Mouse (Mus musculus) MEL (cell line): ENCODE data around the gene Ttc25. TPM values are rescaled to one million over a fixed set of nuclear protein-coding genes. Genes with fewer than 3 reads are reported as not detected.

Experiments used
- DNase-seq: peaks from one replicate; pipeline ENCODE4 v3.0.0; 2011; ENCODE audit warnings: low read depth, low spot score
- H3K27ac ChIP-seq: 2 replicates; pipeline ENCODE4 v1.5.1; 2012; ENCODE audit warnings: low read depth, mild to moderate bottlenecking, control low read depth, low read length, moderate library complexity; ENCODE audit not compliant: control insufficient read depth
- H3K27me3 ChIP-seq, 2 experiments: fragments of 150-350 bp in 1 of 2; sonication (generic) in 1 of 2; 2 replicates each; pipeline ENCODE4 v1.6.1; 2012; ENCODE audit warnings: low read length in 2 of 2, mild to moderate bottlenecking in 2 of 2, improper control_type of control experiment in 1 of 2, moderate library complexity in 1 of 2; ENCODE audit not compliant: insufficient read depth in 2 of 2, control insufficient read depth in 1 of 2
- H3K36me3 ChIP-seq, 2 experiments: 2 replicates each; pipeline ENCODE4 v1.6.1; 2012 to 2014; ENCODE audit warnings: low read length in 2 of 2, improper control_type of control experiment in 1 of 2, inconsistent platforms in 1 of 2, mild to moderate bottlenecking in 1 of 2; ENCODE audit not compliant: insufficient read depth in 2 of 2, control insufficient read depth in 1 of 2
- H3K4me1 ChIP-seq, 2 experiments: fragments of 150-350 bp in 1 of 2; sonication (generic) in 1 of 2; 2 replicates each; pipeline ENCODE4 v1.6.1; 2012; ENCODE audit warnings: low read length in 2 of 2, improper control_type of control experiment in 1 of 2, mild to moderate bottlenecking in 1 of 2; ENCODE audit not compliant: insufficient read depth in 2 of 2, control insufficient read depth in 1 of 2
- H3K4me3 ChIP-seq, 2 experiments: fragments of 150-350 bp in 1 of 2; sonication (generic) in 1 of 2; 2 replicates each; pipeline ENCODE4 v1.5.1; 2012; ENCODE audit warnings: low read depth in 2 of 2, low read length in 2 of 2, mild to moderate bottlenecking in 2 of 2, moderate library complexity in 2 of 2, control low read depth in 1 of 2, improper control_type of control experiment in 1 of 2; ENCODE audit not compliant: control insufficient read depth in 1 of 2, insufficient read depth in 1 of 2
- H3K79me2 ChIP-seq: 2 replicates; pipeline ENCODE4 v1.6.1; 2012; ENCODE audit warnings: mild to moderate bottlenecking, low read length, moderate library complexity; ENCODE audit not compliant: control insufficient read depth, poor library complexity, insufficient read depth
- H3K9ac ChIP-seq: 2 replicates; pipeline ENCODE4 v1.6.1; 2012; ENCODE audit warnings: low read depth, mild to moderate bottlenecking, control low read depth, low read length, moderate library complexity; ENCODE audit not compliant: control insufficient read depth, poor library complexity, severe bottlenecking
- H3K9me3 ChIP-seq: fragments of 150-350 bp; sonication (generic); replicated peaks from 2 replicates; pipeline ENCODE4 v1.6.1; 2012; ENCODE audit warnings: mild to moderate bottlenecking, low read length, improper control_type of control experiment, moderate library complexity; ENCODE audit not compliant: insufficient read depth
- BHLHE40 ChIP-seq: IDR thresholded peaks from 2 replicates; pipeline ENCODE4 v1.6.1; 2012; ENCODE audit warnings: low read depth, mild to moderate bottlenecking, inconsistent platforms, low read length, improper control_type of control experiment, borderline replicate concordance
- CTCF ChIP-seq, 3 experiments: IDR thresholded peaks in 2 of 3; conservative IDR thresholded peaks in 1 of 3; 2 replicates each; pipeline ENCODE4 v1.5.1; 2011 to 2012; ENCODE audit warnings: low read length in 3 of 3, low read depth in 2 of 3, mild to moderate bottlenecking in 2 of 3, improper control_type of control experiment in 1 of 3, inconsistent platforms in 1 of 3, mixed read lengths in 1 of 3, moderate library complexity in 1 of 3; ENCODE audit not compliant: control insufficient read depth in 1 of 3, insufficient read depth in 1 of 3, poor library complexity in 1 of 3, severe bottlenecking in 1 of 3
- E2F4 ChIP-seq: IDR thresholded peaks from 2 replicates; pipeline ENCODE4 v1.6.1; 2011; ENCODE audit warnings: low read depth, low read length, improper control_type of control experiment, borderline replicate concordance
- ELF1 ChIP-seq: IDR thresholded peaks from 2 replicates; pipeline ENCODE4 v1.6.1; 2014; ENCODE audit warnings: low read depth, mild to moderate bottlenecking, inconsistent platforms, low read length, improper control_type of control experiment, moderate library complexity
- EP300 ChIP-seq, 2 experiments: IDR thresholded peaks; 2 replicates each; pipeline ENCODE4 v1.6.1; 2011; ENCODE audit warnings: improper control_type of control experiment in 2 of 2, low read length in 2 of 2, low read depth in 1 of 2, mild to moderate bottlenecking in 1 of 2
- ETS1 ChIP-seq: IDR thresholded peaks from 2 replicates; pipeline ENCODE4 v1.6.1; 2012; ENCODE audit warnings: low read depth, mild to moderate bottlenecking, inconsistent platforms, low read length, improper control_type of control experiment, moderate library complexity
- GABPA ChIP-seq: IDR thresholded peaks from 2 replicates; pipeline ENCODE4 v1.6.1; 2012; ENCODE audit warnings: low read depth, mild to moderate bottlenecking, inconsistent platforms, low read length, improper control_type of control experiment, moderate library complexity
- HCFC1 ChIP-seq: IDR thresholded peaks from 2 replicates; pipeline ENCODE4 v1.6.1; 2012; ENCODE audit warnings: low read depth, mild to moderate bottlenecking, inconsistent platforms, low read length, improper control_type of control experiment, moderate library complexity
- JUND ChIP-seq: IDR thresholded peaks from 2 replicates; pipeline ENCODE4 v1.6.1; 2011; ENCODE audit warnings: low read depth, mild to moderate bottlenecking, improper control_type of control experiment, low read length
- KAT2A ChIP-seq: conservative IDR thresholded peaks from 2 replicates; pipeline ENCODE4 v1.6.1; 2012; ENCODE audit warnings: low read depth, low read length, improper control_type of control experiment, inconsistent platforms
- MAFK ChIP-seq: IDR thresholded peaks from 2 replicates; pipeline ENCODE4 v1.6.1; 2011; ENCODE audit warnings: low read depth, mild to moderate bottlenecking, low read length, improper control_type of control experiment, borderline replicate concordance
- MAX ChIP-seq: IDR thresholded peaks from 2 replicates; pipeline ENCODE4 v1.6.1; 2011; ENCODE audit warnings: low read length, improper control_type of control experiment
- MAZ ChIP-seq: IDR thresholded peaks from 2 replicates; pipeline ENCODE4 v1.6.1; 2012; ENCODE audit warnings: low read depth, mild to moderate bottlenecking, inconsistent platforms, low read length, improper control_type of control experiment
- MEF2A ChIP-seq: IDR thresholded peaks from 2 replicates; pipeline ENCODE4 v1.6.1; 2014; ENCODE audit warnings: low read depth, mild to moderate bottlenecking, inconsistent platforms, low read length, improper control_type of control experiment; ENCODE audit not compliant: poor library complexity, insufficient replicate concordance, severe bottlenecking; ENCODE audit errors: extremely low read depth
- MXI1 ChIP-seq: IDR thresholded peaks from 2 replicates; pipeline ENCODE4 v1.6.1; 2011; ENCODE audit warnings: mild to moderate bottlenecking, low read depth, low read length, improper control_type of control experiment
- MYB ChIP-seq: IDR thresholded peaks from 2 replicates; pipeline ENCODE4 v1.6.1; 2011; ENCODE audit warnings: mild to moderate bottlenecking, low read depth, low read length, improper control_type of control experiment
- MYC ChIP-seq: IDR thresholded peaks from 2 replicates; pipeline ENCODE4 v1.6.1; 2011; ENCODE audit warnings: low read depth, mild to moderate bottlenecking, low read length, improper control_type of control experiment, moderate library complexity
- NRF1 ChIP-seq: IDR thresholded peaks from 2 replicates; pipeline ENCODE4 v1.6.1; 2014; ENCODE audit warnings: low read depth, mild to moderate bottlenecking, inconsistent platforms, low read length, improper control_type of control experiment, moderate library complexity; ENCODE audit not compliant: poor library complexity, insufficient read depth, severe bottlenecking
- POLR2A ChIP-seq, 2 experiments: IDR thresholded peaks; 2 replicates each; pipeline ENCODE4 v1.6.1; 2011 to 2012; ENCODE audit warnings: low read length in 2 of 2, mild to moderate bottlenecking in 2 of 2, control low read depth in 1 of 2, improper control_type of control experiment in 1 of 2, low read depth in 1 of 2, moderate library complexity in 1 of 2; ENCODE audit not compliant: control insufficient read depth in 1 of 2, insufficient read depth in 1 of 2, poor library complexity in 1 of 2
- POLR2AphosphoS2 ChIP-seq: IDR thresholded peaks from 2 replicates; pipeline ENCODE4 v1.6.1; 2011; ENCODE audit warnings: low read length, improper control_type of control experiment
- POLR2AphosphoS5 ChIP-seq: IDR thresholded peaks from 2 replicates; pipeline ENCODE4 v1.6.1; 2012; ENCODE audit warnings: low read depth, borderline replicate concordance, mild to moderate bottlenecking, inconsistent platforms, low read length, moderate library complexity, mixed read lengths
- RAD21 ChIP-seq: IDR thresholded peaks from 2 replicates; pipeline ENCODE4 v1.6.1; 2011; ENCODE audit warnings: mild to moderate bottlenecking, low read depth, low read length, improper control_type of control experiment
- RCOR1 ChIP-seq: IDR thresholded peaks from 2 replicates; pipeline ENCODE4 v1.6.1; 2012; ENCODE audit warnings: low read depth, mild to moderate bottlenecking, inconsistent platforms, low read length, improper control_type of control experiment
- SIN3A ChIP-seq: IDR thresholded peaks from 2 replicates; pipeline ENCODE4 v1.6.1; 2012; ENCODE audit warnings: low read length, improper control_type of control experiment, inconsistent platforms
- SMC3 ChIP-seq: IDR thresholded peaks from 2 replicates; pipeline ENCODE4 v1.6.1; 2011; ENCODE audit warnings: low read depth, low read length, improper control_type of control experiment
- TCF12 ChIP-seq: IDR thresholded peaks from 2 replicates; pipeline ENCODE4 v1.6.1; 2014; ENCODE audit warnings: low read depth, mild to moderate bottlenecking, inconsistent platforms, low read length, improper control_type of control experiment, moderate library complexity
- USF1 ChIP-seq: IDR thresholded peaks from 2 replicates; pipeline ENCODE4 v1.6.1; 2014; ENCODE audit warnings: low read depth, mild to moderate bottlenecking, inconsistent platforms, low read length, improper control_type of control experiment, moderate library complexity
- ZC3H11A ChIP-seq: IDR thresholded peaks from 2 replicates; pipeline ENCODE4 v1.6.1; 2012; ENCODE audit warnings: low read depth, mild to moderate bottlenecking, inconsistent platforms, low read length, improper control_type of control experiment
- ZKSCAN1 ChIP-seq: IDR thresholded peaks from 2 replicates; pipeline ENCODE4 v1.6.1; 2012; ENCODE audit warnings: low read depth, mild to moderate bottlenecking, inconsistent platforms, low read length, improper control_type of control experiment, moderate library complexity
- ZMIZ1 ChIP-seq: IDR thresholded peaks from 2 replicates; pipeline ENCODE4 v1.6.1; 2012; ENCODE audit warnings: low read depth, mild to moderate bottlenecking, inconsistent platforms, low read length, improper control_type of control experiment, moderate library complexity
- ZNF384 ChIP-seq: IDR thresholded peaks from 2 replicates; pipeline ENCODE4 v1.6.1; 2012; ENCODE audit warnings: low read depth, mild to moderate bottlenecking, inconsistent platforms, low read length, improper control_type of control experiment
- polyA plus RNA-seq, 2 experiments: library from polyadenylated mRNA; stranded (reverse) in 1 of 2; unstranded in 1 of 2; fragments of >175 nt in 1 of 2; fragments of >200 nt in 1 of 2; gene quantifications; 2 replicates each; pipeline versions ENCODE4 v1.2.1 to v1.2.4; 2012; ENCODE audit warnings: low replicate concordance in 2 of 2, low read depth in 1 of 2; ENCODE audit not compliant: insufficient read length in 2 of 2, insufficient read depth in 1 of 2, missing spikeins in 1 of 2
- total RNA-seq: library from RNA; depleted of rRNA; stranded (reverse); fragments of 300-350 nt; gene quantifications from 2 replicates; pipeline ENCODE4 v1.2.3, GENCODE M21; 2012

The Ttc25 gene
- total and polyA plus RNA-seq, 3 experiments, result 0.46 to 0.92 TPM; not detected in 1

DNA sequence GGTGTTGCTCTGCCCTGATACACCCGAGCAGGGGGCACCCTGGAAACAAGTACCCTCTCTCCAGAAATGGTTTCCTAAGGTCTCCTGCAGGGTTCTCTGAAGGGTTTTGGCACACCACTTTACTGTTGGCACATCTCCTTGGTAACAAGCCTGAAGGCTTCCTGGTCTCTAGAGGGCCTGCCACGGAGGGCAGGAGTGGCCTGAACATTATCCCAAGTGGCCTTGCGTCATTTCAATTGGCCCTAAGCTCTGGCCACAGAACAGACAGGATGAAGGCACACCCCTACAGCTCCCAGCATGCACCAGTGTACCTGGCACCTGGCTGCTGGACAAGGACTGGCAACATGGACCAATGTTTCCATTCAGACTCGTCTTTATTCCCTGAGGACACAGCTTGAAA lies 7.4 kb downstream of the Ttc25 start:
- H3K4me1 ChIP-seq, result peaks cover 10 to 29% of the 10 kb centered on the region in 2 experiments
- no peaks in the 10 kb centered on the region for H3K9me3 ChIP-seq
- no peak overlapping the region for H3K27ac ChIP-seq
- H3K27me3 ChIP-seq, result no peaks in the 10 kb centered on the region
- no peak overlapping the region for H3K9ac ChIP-seq
- peaks cover 0 to 16% of the 10 kb centered on the region in 2 experiments; a peak in 2 of 4 replicates for H3K36me3 ChIP-seq
- no peak overlapping the region for H3K4me3 ChIP-seq
- no peaks in the 10 kb centered on the region for H3K79me2 ChIP-seq
- no peak for TF ChIP-seq HCFC1
- no peak for TF ChIP-seq ELF1
- no peak for TF ChIP-seq MAFK
- TF ChIP-seq TCF12, result no peak
- TF ChIP-seq, all 39 proteins: peak for 0
- no peak for DNase-seq

DNA sequence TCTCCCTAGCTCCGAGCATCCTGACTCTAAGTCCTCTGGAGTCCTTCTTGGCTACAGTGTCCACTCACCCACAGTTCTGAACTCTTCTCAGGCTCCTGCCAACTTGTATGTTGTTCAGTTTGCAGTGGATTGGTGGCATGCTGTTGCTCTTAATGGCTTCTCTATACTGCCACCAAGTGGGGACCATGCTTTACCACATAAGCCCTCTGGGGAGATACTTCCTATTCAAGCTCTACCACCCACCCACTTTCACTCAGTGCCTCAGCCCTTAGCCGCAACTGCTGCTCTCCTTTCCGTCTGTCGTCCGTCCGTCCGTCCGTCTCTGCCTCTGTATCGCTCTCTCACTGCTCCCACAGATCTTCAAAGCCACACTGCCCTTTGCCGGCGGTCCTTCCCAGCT lies 10.2 kb downstream of the Ttc25 start:
- Histone ChIP-seq H3K9me3 (no peaks in the 10 kb centered on the region), H3K4me1 (peaks cover 0 to 6% of the 10 kb centered on the region in 2 experiments; a peak in 1 of 4 replicates), H3K79me2 (no peaks in the 10 kb centered on the region), H3K27me3 (no peaks in the 10 kb centered on the region), H3K4me3 (peak overlapping the region; percentile 64 to 72), H3K36me3 (no peaks in the 10 kb centered on the region), H3K27ac (no peak overlapping the region), H3K9ac (peak overlapping the region; percentile 71)
- peak; percentile 96 for DNase-seq
- 0 out of 2 replicates have a peak, but pooled peaks have one; percentile 24 for TF ChIP-seq ETS1
- peak in 1 of 2 experiments; percentile 15; a peak in 1 of 4 replicates for TF ChIP-seq EP300 (IDR thresholded peaks at IDR 0.05; ENCODE audit: low read depth in 1 of 2, low read length in 2 of 2)
- TF ChIP-seq RCOR1, result peak; percentile 42; the same call in 1 of the 2 replicates
- peak; percentile 88 for TF ChIP-seq SIN3A
- TF ChIP-seq KAT2A, result no peak
- no peak for TF ChIP-seq POLR2A (IDR thresholded peaks at IDR 0.05; ENCODE audit: control insufficient read depth in 1 of 2, insufficient read depth in 1 of 2, low read depth in 1 of 2, low read length in 2 of 2, poor library complexity in 1 of 2)
- no peak for TF ChIP-seq BHLHE40
- TF ChIP-seq POLR2AphosphoS5, result no peak
- peak; percentile 97 for TF ChIP-seq SMC3
- TF ChIP-seq ZC3H11A, result peak; percentile 89
- TF ChIP-seq RAD21, result peak; percentile 89
- TF ChIP-seq MEF2A, result no peak
- TF ChIP-seq ELF1, result peak; percentile 70
- TF ChIP-seq E2F4, result no peak
- peak; percentile 56; the same call in 1 of the 2 replicates for TF ChIP-seq ZNF384
- TF ChIP-seq MAFK, result no peak
- peak; percentile 65 to 98 (median 89) for TF ChIP-seq CTCF (IDR thresholded peaks at IDR 0.05 in 2 of 3, conservative IDR thresholded peaks at IDR 0.05 in 1 of 3; ENCODE audit: control insufficient read depth in 1 of 3, insufficient read depth in 1 of 3, low read depth in 2 of 3, low read length in 3 of 3, poor library complexity in 1 of 3, severe bottlenecking in 1 of 3)
- peak; percentile 81 for TF ChIP-seq MXI1
- TF ChIP-seq TCF12, result peak; percentile 17; the same call in 1 of the 2 replicates
- TF ChIP-seq GABPA, result no peak
- no peak for TF ChIP-seq POLR2AphosphoS2
- TF ChIP-seq NRF1, result no peak
- TF ChIP-seq MAZ, result peak; percentile 81; the same call in 1 of the 2 replicates
- TF ChIP-seq MYC, result peak; percentile 95
- TF ChIP-seq ZMIZ1, result no peak
- TF ChIP-seq MYB, result no peak
- TF ChIP-seq ZKSCAN1, result no peak
- peak; percentile 88 for TF ChIP-seq MAX
- TF ChIP-seq USF1, result no peak
- no peak for TF ChIP-seq JUND
- TF ChIP-seq HCFC1, result peak; percentile 60; the same call in 1 of the 2 replicates
